Mouse (Mus musculus): ENCODE data around the gene Cd52.

Gene Cd52

DNA sequence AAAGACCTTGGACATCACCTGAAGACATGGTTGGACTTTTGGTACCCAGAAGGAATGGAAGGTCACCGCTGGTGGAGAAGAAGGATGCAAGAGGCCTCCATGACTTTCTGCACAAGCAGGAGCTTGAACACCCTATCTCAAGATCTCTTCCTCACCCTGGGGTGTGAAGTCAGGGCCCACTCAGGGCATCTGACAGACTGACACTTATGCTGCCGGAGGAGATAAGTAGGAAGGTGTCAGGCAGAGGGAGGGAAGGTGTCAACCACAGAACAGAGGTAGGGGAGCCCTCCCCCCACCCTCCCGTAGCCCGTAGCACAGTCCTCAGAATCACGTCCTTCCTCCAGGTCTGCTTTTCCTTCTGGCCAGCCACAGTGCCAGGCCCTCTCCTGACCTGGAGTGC lies 47.2 kb downstream of the Cd52 start:
- no peak for DNase-seq

DNA sequence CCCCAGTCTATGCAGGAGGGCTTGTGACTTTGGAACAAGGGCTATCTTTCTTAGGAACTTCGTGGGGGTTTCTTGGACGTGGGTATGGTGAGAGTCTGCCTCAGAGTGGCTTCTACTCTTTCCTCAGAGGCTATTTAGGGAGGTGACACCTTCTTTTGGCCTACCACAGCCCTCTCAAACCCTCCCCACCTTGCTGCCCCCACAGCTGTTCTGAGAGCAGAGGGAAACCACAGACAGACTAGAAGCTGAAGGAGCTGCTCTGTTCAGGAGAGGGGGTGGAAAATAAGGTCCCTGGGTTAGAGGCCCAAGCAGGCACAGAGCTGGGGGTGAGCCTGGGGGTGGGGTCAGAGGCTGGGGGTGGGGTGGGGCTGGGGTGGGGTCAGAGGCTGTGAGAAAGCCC lies 51.8 kb downstream of the Cd52 start:
- DNase-seq, result no peak

DNA sequence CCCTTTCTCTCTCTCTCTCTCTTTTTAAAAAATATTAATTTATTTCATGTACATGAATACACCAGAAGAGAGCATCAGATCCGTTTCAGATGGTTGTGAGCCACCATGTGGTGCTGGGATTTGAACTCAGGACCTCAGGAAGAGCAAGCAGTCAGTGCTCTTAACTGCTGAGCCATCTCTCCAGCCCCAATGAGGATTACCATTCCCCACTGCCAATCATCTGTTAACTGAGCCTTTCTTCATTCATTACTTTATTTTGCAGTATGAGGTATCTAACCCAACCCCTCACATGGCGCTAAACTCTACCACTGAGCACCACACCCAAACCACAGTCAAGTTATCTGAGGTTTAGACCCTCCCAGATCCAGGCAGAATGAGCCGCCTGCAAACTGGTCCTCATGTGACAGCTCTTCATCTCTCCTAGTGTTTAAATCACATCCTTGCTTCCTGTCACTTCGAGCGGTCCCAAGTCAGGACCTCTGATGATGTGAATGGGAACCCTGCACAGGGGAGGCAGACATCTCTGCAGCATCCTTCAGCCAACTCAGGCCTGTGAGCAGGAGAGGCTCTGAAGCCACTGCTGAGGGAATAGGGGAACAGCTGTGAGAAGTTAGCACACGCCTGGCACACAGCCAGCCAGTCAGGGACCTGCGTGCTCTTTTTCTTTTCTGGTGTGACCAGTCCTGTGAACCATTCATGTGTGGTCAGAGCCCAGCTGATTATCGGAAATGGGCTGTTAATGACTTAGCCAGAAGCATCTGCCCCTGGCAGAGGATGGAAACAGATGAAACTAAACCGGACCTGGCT lies 53.4 kb downstream of the Cd52 start:
- DNase-seq, result peak in 1 of 2 experiments; percentile 24

GRCm38 (mm10) chr4:134035953-134036352 lies 58.9 kb downstream of the Cd52 start:
- peak; percentile 78 to 80 for DNase-seq

Measured in kidney, postnatal 25 days (tissue).